Mouse (Mus musculus) G1E (cell line): ENCODE data around the gene Ikzf3.

Experiments
- CTCF ChIP-seq: IDR thresholded peaks from 2 replicates; pipeline ENCODE4 v1.5.1; 2012; ENCODE audit warnings: low read depth, low read length, inconsistent platforms, mixed read lengths
- GATA1 ChIP-seq: IDR thresholded peaks from 2 replicates; pipeline ENCODE4 v1.6.1; 2012; ENCODE audit warnings: borderline replicate concordance, low read length, inconsistent platforms, mixed read lengths
- POLR2AphosphoS5 ChIP-seq: IDR thresholded peaks from 2 replicates; pipeline ENCODE4 v1.6.1; 2012; ENCODE audit warnings: low read depth, low read length, inconsistent platforms; ENCODE audit not compliant: insufficient replicate concordance
- TAL1 ChIP-seq: conservative IDR thresholded peaks from 2 replicates; pipeline ENCODE4 v1.6.1; 2012; ENCODE audit warnings: low read depth, low read length, inconsistent platforms, mixed read lengths

DNA sequence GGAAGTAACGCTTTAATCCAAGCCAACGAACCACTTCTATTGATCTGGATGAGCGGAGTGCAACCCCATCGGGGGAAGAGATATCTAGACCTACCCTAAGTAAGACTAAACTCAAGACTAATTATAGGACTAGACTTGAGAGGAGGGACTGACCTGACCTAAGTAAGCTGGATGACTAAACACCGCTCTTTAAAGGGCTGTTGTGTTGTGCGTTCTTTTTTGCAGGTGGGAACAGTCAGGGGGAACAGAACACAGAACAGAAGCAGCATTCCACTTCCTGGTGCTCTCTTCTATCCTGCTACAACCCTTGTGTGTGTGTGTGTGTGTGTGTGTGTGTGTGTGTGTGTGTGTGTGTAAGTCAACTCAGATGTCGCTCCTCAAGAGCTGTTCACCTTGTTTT lies 54.3 kb downstream of the Ikzf3 start:
- TF ChIP-seq GATA1 (no peak), CTCF (no peak), POLR2AphosphoS5 (no peak), TAL1 (no peak)
